Mouse (Mus musculus) liver, postnatal 0 days (tissue): ENCODE measurements around the gene Pik3r6.

ENCODE experiments used
- CTCF ChIP-seq: sonication (generic); IDR thresholded peaks from 2 replicates; pipeline ENCODE4 v1.5.1; 2016; ENCODE audit warnings: antibody characterized with exemption, low read depth
- EP300 ChIP-seq: IDR thresholded peaks from 2 replicates; pipeline ENCODE4 v1.6.1; 2016; ENCODE audit warnings: antibody characterized with exemption, low read depth, mild to moderate bottlenecking

DNA sequence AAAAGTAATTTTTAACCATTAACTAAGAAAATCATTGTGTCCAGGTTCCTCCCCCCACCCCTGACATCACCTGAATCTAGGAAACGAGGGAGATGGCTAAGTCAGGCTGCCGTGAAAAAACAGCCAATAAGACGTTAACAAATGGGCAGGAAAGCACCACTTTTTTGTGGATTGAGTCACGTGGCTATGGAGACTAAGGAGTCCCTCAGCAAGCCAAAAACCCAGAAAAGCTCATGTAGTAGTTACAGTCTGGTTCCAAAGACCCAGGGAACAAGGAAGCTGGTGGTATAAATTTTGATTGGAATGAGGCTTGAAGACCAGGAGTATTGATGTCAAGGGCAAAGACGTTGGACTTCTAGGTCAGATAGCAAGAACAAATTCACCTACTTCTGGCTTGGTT, 5.8 kb downstream of the Pik3r6 start:
- TF ChIP-seq CTCF (no peak), EP300 (no peak)
